Mouse (Mus musculus): Measurements from ENCODE around the gene 1700025G04Rik.

DNA sequence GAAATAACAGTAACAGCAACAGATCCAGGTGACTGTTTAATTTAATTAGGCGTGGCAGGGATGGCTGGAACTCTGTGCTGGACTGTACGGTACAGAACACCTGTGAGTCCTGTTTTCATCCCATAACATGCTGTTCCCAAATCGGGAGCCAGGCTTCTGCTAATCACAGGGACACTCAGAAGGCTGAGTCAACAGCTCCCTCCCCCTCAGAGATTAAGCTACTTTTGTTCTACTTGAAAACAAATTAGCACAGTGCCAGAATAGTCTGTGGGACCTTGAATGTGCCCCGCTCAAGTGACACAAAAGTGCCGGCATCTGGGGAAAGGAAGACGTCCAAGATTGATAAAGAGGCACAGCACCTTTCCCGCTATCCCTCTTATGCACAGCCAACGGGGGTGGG, 115.0 kb downstream of the 1700025G04Rik start:
- TF ChIP-seq GATA1 (IDR thresholded peaks at IDR 0.05; ENCODE audit: low read length) (no peak), TAL1 (IDR thresholded peaks at IDR 0.05; ENCODE audit: low read length) (no peak)
